Mouse (Mus musculus): Measurements from ENCODE around the gene Stk10. TPM values are rescaled to one million over a fixed set of nuclear protein-coding genes. Genes with fewer than 3 reads are reported as not detected.

The Stk10 gene
- polyA plus RNA-seq, 1 experiment from 2014 or later = 1.6 TPM

- Histone ChIP-seq H3K27me3 (ENCODE audit: control insufficient read depth, insufficient read depth, low read length) (no peaks in the 10 kb centered on the region), H3K4me1 (ENCODE audit: control insufficient read depth, insufficient read depth, low read length) (no peaks in the 10 kb centered on the region)
These were observed 16.0 kb upstream of the Stk10 start for GRCm38 (mm10) chr11:32516916-32517712.

GRCm38 (mm10) chr11:32518770-32519169, 14.3 kb upstream of the Stk10 start:
- Histone ChIP-seq H3K27ac (ENCODE audit: low read depth, low read length) (no peak overlapping the region), H3K9ac (ENCODE audit: low read depth, low read length) (no peak overlapping the region), H3K4me2 (no peak overlapping the region), H3K27me3 (ENCODE audit: control insufficient read depth, insufficient read depth, low read length) (no peaks in the 10 kb centered on the region), H3K9me3 (replicated peaks; ENCODE audit: control insufficient read depth, low read length) (no peaks in the 10 kb centered on the region), H3K4me3 (ENCODE audit: low read depth, low read length) (no peak overlapping the region), H3K36me3 (ENCODE audit: control insufficient read depth, insufficient read depth, low read length) (peaks cover 4% of the 10 kb centered on the region; the same call in 1 of the 2 replicates), H3K4me1 (ENCODE audit: control insufficient read depth, insufficient read depth, low read length) (no peaks in the 10 kb centered on the region)
- WGBS (ENCODE audit: insufficient replicate concordance) = 76% methylated on average over 4 of the region's 4 CpGs
- ATAC-seq (replicated peaks; ENCODE audit: insufficient number of reproducible peaks, low FRiP score, low TSS enrichment) = no peak

More at GRCm38 (mm10) chr11:32516916-32517712, 16.0 kb upstream of the Stk10 start:
- no peak for ATAC-seq (replicated peaks; ENCODE audit: insufficient number of reproducible peaks, low FRiP score, low TSS enrichment)
- Histone ChIP-seq H3K4me2 (no peak overlapping the region), H3K4me3 (ENCODE audit: low read depth, low read length) (no peak overlapping the region), H3K36me3 (ENCODE audit: control insufficient read depth, insufficient read depth, low read length) (peaks cover 4% of the 10 kb centered on the region; the same call in 1 of the 2 replicates), H3K9ac (ENCODE audit: low read depth, low read length) (no peak overlapping the region), H3K9me3 (replicated peaks; ENCODE audit: control insufficient read depth, low read length) (no peaks in the 10 kb centered on the region), H3K27ac (ENCODE audit: low read depth, low read length) (no peak overlapping the region)
- 85% methylated on average over 8 of the region's 8 CpGs for WGBS (ENCODE audit: insufficient replicate concordance)

- H3K9me3 ChIP-seq (replicated peaks; ENCODE audit: control insufficient read depth, low read length) = no peaks in the 10 kb centered on the region
- no peak overlapping the region for H3K4me2 ChIP-seq
- H3K9ac ChIP-seq (ENCODE audit: low read depth, low read length) = no peak overlapping the region
- H3K27me3 ChIP-seq (ENCODE audit: control insufficient read depth, insufficient read depth, low read length) = no peaks in the 10 kb centered on the region
- no peak overlapping the region for H3K4me3 ChIP-seq (ENCODE audit: low read depth, low read length)
- peaks cover 4% of the 10 kb centered on the region; the same call in 1 of the 2 replicates for H3K36me3 ChIP-seq (ENCODE audit: control insufficient read depth, insufficient read depth, low read length)
- 71% methylated on average over 1 of the region's 1 CpGs for WGBS (ENCODE audit: insufficient replicate concordance)
- no peaks in the 10 kb centered on the region for H3K4me1 ChIP-seq (ENCODE audit: control insufficient read depth, insufficient read depth, low read length)
- ATAC-seq (replicated peaks; ENCODE audit: insufficient number of reproducible peaks, low FRiP score, low TSS enrichment) = no peak
- H3K27ac ChIP-seq (ENCODE audit: low read depth, low read length) = no peak overlapping the region
These were observed 13.8 kb upstream of the Stk10 start for GRCm38 (mm10) chr11:32519354-32519753.

GRCm38 (mm10) chr11:32521246-32521645, 11.9 kb upstream of the Stk10 start:
- Histone ChIP-seq H3K9ac (ENCODE audit: low read depth, low read length) (no peak overlapping the region), H3K4me1 (ENCODE audit: control insufficient read depth, insufficient read depth, low read length) (no peaks in the 10 kb centered on the region), H3K36me3 (ENCODE audit: control insufficient read depth, insufficient read depth, low read length) (peaks cover 4% of the 10 kb centered on the region; the same call in 1 of the 2 replicates), H3K4me2 (no peak overlapping the region), H3K27ac (ENCODE audit: low read depth, low read length) (no peak overlapping the region), H3K27me3 (ENCODE audit: control insufficient read depth, insufficient read depth, low read length) (no peaks in the 10 kb centered on the region), H3K4me3 (ENCODE audit: low read depth, low read length) (no peak overlapping the region), H3K9me3 (replicated peaks; ENCODE audit: control insufficient read depth, low read length) (no peaks in the 10 kb centered on the region)
- ATAC-seq (replicated peaks; ENCODE audit: insufficient number of reproducible peaks, low FRiP score, low TSS enrichment) = no peak
- 84% methylated on average over 2 of the region's 2 CpGs for WGBS (ENCODE audit: insufficient replicate concordance)

- no peaks in the 10 kb centered on the region for H3K9me3 ChIP-seq (replicated peaks; ENCODE audit: control insufficient read depth, low read length)
These were observed 8.8 kb upstream of the Stk10 start for GRCm38 (mm10) chr11:32524122-32524920.

GRCm38 (mm10) chr11:32527006-32527405, 6.1 kb upstream of the Stk10 start:
- H3K4me1 ChIP-seq (ENCODE audit: control insufficient read depth, insufficient read depth, low read length) = no peaks in the 10 kb centered on the region
- no peaks in the 10 kb centered on the region for H3K9me3 ChIP-seq (replicated peaks; ENCODE audit: control insufficient read depth, low read length)
- H3K4me3 ChIP-seq (ENCODE audit: low read depth, low read length) = no peak overlapping the region
- H3K4me2 ChIP-seq = no peak overlapping the region
- WGBS (ENCODE audit: insufficient replicate concordance) = 76% methylated on average over 4 of the region's 4 CpGs
- H3K9ac ChIP-seq (ENCODE audit: low read depth, low read length) = no peak overlapping the region
- ATAC-seq (replicated peaks; ENCODE audit: insufficient number of reproducible peaks, low FRiP score, low TSS enrichment) = no peak
- no peaks in the 10 kb centered on the region for H3K27me3 ChIP-seq (ENCODE audit: control insufficient read depth, insufficient read depth, low read length)
- no peak overlapping the region for H3K27ac ChIP-seq (ENCODE audit: low read depth, low read length)
- no peaks in the 10 kb centered on the region for H3K36me3 ChIP-seq (ENCODE audit: control insufficient read depth, insufficient read depth, low read length)

More at GRCm38 (mm10) chr11:32524122-32524920, 8.8 kb upstream of the Stk10 start:
- Histone ChIP-seq H3K27ac (ENCODE audit: low read depth, low read length) (no peak overlapping the region), H3K27me3 (ENCODE audit: control insufficient read depth, insufficient read depth, low read length) (no peaks in the 10 kb centered on the region), H3K4me3 (ENCODE audit: low read depth, low read length) (no peak overlapping the region), H3K9ac (ENCODE audit: low read depth, low read length) (no peak overlapping the region), H3K4me1 (ENCODE audit: control insufficient read depth, insufficient read depth, low read length) (no peaks in the 10 kb centered on the region), H3K4me2 (no peak overlapping the region), H3K36me3 (ENCODE audit: control insufficient read depth, insufficient read depth, low read length) (no peaks in the 10 kb centered on the region)
- no peak for ATAC-seq (replicated peaks; ENCODE audit: insufficient number of reproducible peaks, low FRiP score, low TSS enrichment)
- WGBS (ENCODE audit: insufficient replicate concordance) = 82% methylated on average over 11 of the region's 11 CpGs

GRCm38 (mm10) chr11:32530151-32530550, 3.0 kb upstream of the Stk10 start:
- 64% methylated on average over 1 of the region's 1 CpGs for WGBS (ENCODE audit: insufficient replicate concordance)
- ATAC-seq (replicated peaks; ENCODE audit: insufficient number of reproducible peaks, low FRiP score, low TSS enrichment) = no peak
- Histone ChIP-seq H3K4me1 (ENCODE audit: control insufficient read depth, insufficient read depth, low read length) (peaks cover 6% of the 10 kb centered on the region; the same call in 1 of the 2 replicates), H3K27me3 (ENCODE audit: control insufficient read depth, insufficient read depth, low read length) (no peaks in the 10 kb centered on the region), H3K27ac (ENCODE audit: low read depth, low read length) (no peak overlapping the region), H3K4me3 (ENCODE audit: low read depth, low read length) (no peak overlapping the region), H3K9ac (ENCODE audit: low read depth, low read length) (no peak overlapping the region), H3K4me2 (no peak overlapping the region), H3K9me3 (replicated peaks; ENCODE audit: control insufficient read depth, low read length) (no peaks in the 10 kb centered on the region), H3K36me3 (ENCODE audit: control insufficient read depth, insufficient read depth, low read length) (no peaks in the 10 kb centered on the region)

- 6% methylated on average over 33 of the region's 33 CpGs for WGBS (ENCODE audit: insufficient replicate concordance)
- H3K4me2 ChIP-seq = peak within 1 kb of the TSS; percentile 100
- peak within 1 kb of the TSS; percentile 69 for H3K4me3 ChIP-seq (ENCODE audit: low read depth, low read length)
- H3K36me3 ChIP-seq (ENCODE audit: control insufficient read depth, insufficient read depth, low read length) = no peaks in the 10 kb centered on the region; the same call in 1 of the 2 replicates
- ATAC-seq (replicated peaks; ENCODE audit: insufficient number of reproducible peaks, low FRiP score, low TSS enrichment) = no peak
- 0 out of 2 replicates have a peak within 1 kb of the TSS, but pooled peaks have one; percentile 41 for H3K27ac ChIP-seq (ENCODE audit: low read depth, low read length)
- peaks cover 6% of the 10 kb centered on the region; the same call in 1 of the 2 replicates for H3K4me1 ChIP-seq (ENCODE audit: control insufficient read depth, insufficient read depth, low read length)
- no peaks in the 10 kb centered on the region for H3K9me3 ChIP-seq (replicated peaks; ENCODE audit: control insufficient read depth, low read length)
- H3K27me3 ChIP-seq (ENCODE audit: control insufficient read depth, insufficient read depth, low read length) = no peaks in the 10 kb centered on the region
- H3K9ac ChIP-seq (ENCODE audit: low read depth, low read length) = peak within 1 kb of the TSS; percentile 77; the same call in 1 of the 2 replicates
These were observed 987 bp upstream of the Stk10 start, which contains the start of gene Efcab9 for GRCm38 (mm10) chr11:32531871-32532764. TSS of gene Efcab9 (minus strand) at chr11:32532081.
